Mouse (Mus musculus) erythroblast, adult 5-6 weeks (primary cell): Measurements from ENCODE around the gene Gm11034. TPM values are rescaled to one million over a fixed set of nuclear protein-coding genes. Genes with fewer than 3 reads are reported as not detected.
A peak's percentile ranks its signal among the peaks of the same experiment; 100 is the strongest.

Source experiments
- ATAC-seq: replicated peaks from 2 replicates; pipeline ENCODE4 v1.8.0; 2016; ENCODE audit warnings: moderate number of reproducible peaks, mild to moderate bottlenecking, moderate TSS enrichment, inconsistent platforms; ENCODE audit not compliant: poor library complexity, low FRiP score, severe bottlenecking
- total RNA-seq, 2 experiments: library from RNA; stranded (forward) in 1 of 2; stranded (reverse) in 1 of 2; fragments of 150-400 nt in 1 of 2; fragments of 200-764, 138-1000 nt in 1 of 2; gene quantifications; 2 replicates each; pipeline versions ENCODE4 v1.2.3 to v1.2.4; 2015 to 2017; ENCODE audit warnings: low replicate concordance in 2 of 2

Gene Gm11034
- total RNA-seq, 2 experiments from 2014 or later: not detected

- no peak for ATAC-seq
Observed at GRCm38 (mm10) chr8:72215060-72215459, 1.6 kb upstream of the Gm11034 start.

GRCm38 (mm10) chr8:72212751-72213150, 685 bp downstream of the Gm11034 start, which contains the start of gene Cib3:
Cib3 (minus strand) TSS chr8:72212837.
- no peak for ATAC-seq

GRCm38 (mm10) chr8:72211846-72212245, 1.6 kb downstream of the Gm11034 start:
- no peak for ATAC-seq

GRCm38 (mm10) chr8:72210710-72211109, 2.7 kb downstream of the Gm11034 start:
- 0 out of 2 replicates have a peak, but pooled peaks have one; percentile 16 for ATAC-seq

- ATAC-seq: no peak
Observed at GRCm38 (mm10) chr8:72210222-72210621, 3.2 kb downstream of the Gm11034 start.

- no peak for ATAC-seq
Observed at GRCm38 (mm10) chr8:72208582-72208981, 4.9 kb downstream of the Gm11034 start.

GRCm38 (mm10) chr8:72197997-72198396, 15.4 kb downstream of the Gm11034 start:
- no peak; the same call in 1 of the 2 replicates for ATAC-seq

- no peak for ATAC-seq
Observed at GRCm38 (mm10) chr8:72192065-72192464, 21.4 kb downstream of the Gm11034 start.

- ATAC-seq: no peak
Observed at GRCm38 (mm10) chr8:72190215-72190539, 23.3 kb downstream of the Gm11034 start.

GRCm38 (mm10) chr8:72189417-72190214, 23.8 kb downstream of the Gm11034 start, which contains the start of gene Hsh2d:
Hsh2d (plus strand) TSS chr8:72189638.
- ATAC-seq: peak; percentile 91

GRCm38 (mm10) chr8:72187793-72188331, 25.6 kb downstream of the Gm11034 start:
- ATAC-seq: no peak

- ATAC-seq: no peak
Observed at GRCm38 (mm10) chr8:72183554-72184202, 29.8 kb downstream of the Gm11034 start.

- ATAC-seq: peak; percentile 72
Observed at GRCm38 (mm10) chr8:72177346-72177925, 36.0 kb downstream of the Gm11034 start.

- no peak for ATAC-seq
Observed at GRCm38 (mm10) chr8:72169681-72170249, 43.7 kb downstream of the Gm11034 start.

- ATAC-seq: no peak
Observed at GRCm38 (mm10) chr8:72169098-72169668, 44.3 kb downstream of the Gm11034 start.

Other genes starting within 250 kb of the Gm11034 start
- 15.3 and 25.2 TPM in 2 replicates for gene Cyp4f18, start 204.0 kb downstream of the Gm11034 start, total RNA-seq (2015; ENCODE audit: low replicate concordance)
- gene Cyp4f18, start 204.0 kb downstream of the Gm11034 start, total RNA-seq (2017; ENCODE audit: low replicate concordance): 7.7 and 10.3 TPM in 2 replicates
- gene Olfr372, start 172.4 kb downstream of the Gm11034 start, total RNA-seq (2015; ENCODE audit: low replicate concordance): not detected in 2 replicates
- gene Olfr372, start 172.4 kb downstream of the Gm11034 start, total RNA-seq (2017; ENCODE audit: low replicate concordance): not detected in 2 replicates
- not detected in 2 replicates for gene Olfr373, start 130.5 kb downstream of the Gm11034 start, total RNA-seq (2015; ENCODE audit: low replicate concordance)
- not detected in 2 replicates for gene Olfr373, start 130.5 kb downstream of the Gm11034 start, total RNA-seq (2017; ENCODE audit: low replicate concordance)
- not detected in 2 replicates for gene Olfr374, start 106.6 kb downstream of the Gm11034 start, total RNA-seq (2015; ENCODE audit: low replicate concordance)
- 0.14 TPM in 1 of 2 replicates, not detected in the other for gene Olfr374, start 106.6 kb downstream of the Gm11034 start, total RNA-seq (2017; ENCODE audit: low replicate concordance)
- 22.5 and 25.9 TPM in 2 replicates for gene Tpm4, start 78.7 kb downstream of the Gm11034 start, total RNA-seq (2015; ENCODE audit: low replicate concordance)
- 27.3 and 27.9 TPM in 2 replicates for gene Tpm4, start 78.7 kb downstream of the Gm11034 start, total RNA-seq (2017; ENCODE audit: low replicate concordance)
- gene Rab8a, start 52.4 kb downstream of the Gm11034 start, total RNA-seq (2015; ENCODE audit: low replicate concordance): 15.3 and 26.9 TPM in 2 replicates
- 69.9 and 102 TPM in 2 replicates for gene Rab8a, start 52.4 kb downstream of the Gm11034 start, total RNA-seq (2017; ENCODE audit: low replicate concordance)
- 0.77 and 4.4 TPM in 2 replicates for gene Hsh2d, start 24.0 kb downstream of the Gm11034 start, total RNA-seq (2015; ENCODE audit: low replicate concordance)
- gene Hsh2d, start 24.0 kb downstream of the Gm11034 start, total RNA-seq (2017; ENCODE audit: low replicate concordance): 1.7 and 2.8 TPM in 2 replicates
- 1.7 TPM in 1 of 2 replicates, not detected in the other for gene Cib3, start 799 bp downstream of the Gm11034 start, total RNA-seq (2015; ENCODE audit: low replicate concordance)
- 1.8 and 5.4 TPM in 2 replicates for gene Cib3, start 799 bp downstream of the Gm11034 start, total RNA-seq (2017; ENCODE audit: low replicate concordance)
- 31.1 and 32.9 TPM in 2 replicates for gene Fam32a, start 6.1 kb upstream of the Gm11034 start, total RNA-seq (2015; ENCODE audit: low replicate concordance)
- 30.3 and 36.4 TPM in 2 replicates for gene Fam32a, start 6.1 kb upstream of the Gm11034 start, total RNA-seq (2017; ENCODE audit: low replicate concordance)
- gene Ap1m1, start 26.4 kb upstream of the Gm11034 start, total RNA-seq (2015; ENCODE audit: low replicate concordance): 36.9 and 46.8 TPM in 2 replicates
- gene Ap1m1, start 26.4 kb upstream of the Gm11034 start, total RNA-seq (2017; ENCODE audit: low replicate concordance): 15.7 and 22.7 TPM in 2 replicates
- gene Gm10282, start 91.6 kb upstream of the Gm11034 start, total RNA-seq (2015; ENCODE audit: low replicate concordance): 22.9 and 31.8 TPM in 2 replicates
- 14.9 and 39.9 TPM in 2 replicates for gene Gm10282, start 91.6 kb upstream of the Gm11034 start, total RNA-seq (2017; ENCODE audit: low replicate concordance)
- 8.1 and 11.7 TPM in 2 replicates for gene Klf2, start 105.4 kb upstream of the Gm11034 start, total RNA-seq (2015; ENCODE audit: low replicate concordance)
- 3.4 and 4.6 TPM in 2 replicates for gene Klf2, start 105.4 kb upstream of the Gm11034 start, total RNA-seq (2017; ENCODE audit: low replicate concordance)
- 59.4 and 72.1 TPM in 2 replicates for gene Eps15l1, start 207.8 kb upstream of the Gm11034 start, total RNA-seq (2015; ENCODE audit: low replicate concordance)
- 51.5 and 52.3 TPM in 2 replicates for gene Eps15l1, start 207.8 kb upstream of the Gm11034 start, total RNA-seq (2017; ENCODE audit: low replicate concordance)
- gene Calr3, start 230.2 kb upstream of the Gm11034 start, total RNA-seq (2015; ENCODE audit: low replicate concordance): not detected in 2 replicates
- gene Calr3, start 230.2 kb upstream of the Gm11034 start, total RNA-seq (2017; ENCODE audit: low replicate concordance): 0.77 TPM in 1 of 2 replicates, not detected in the other
- 0.38 and 0.63 TPM in 2 replicates for gene 1700030K09Rik, start 230.2 kb upstream of the Gm11034 start, total RNA-seq (2015; ENCODE audit: low replicate concordance)
- 0.60 and 2.4 TPM in 2 replicates for gene 1700030K09Rik, start 230.2 kb upstream of the Gm11034 start, total RNA-seq (2017; ENCODE audit: low replicate concordance)